Mouse (Mus musculus) gastrocnemius, postnatal 10 days (tissue): ENCODE data around the gene Rbm42. TPM values are rescaled to one million over a fixed set of nuclear protein-coding genes. Genes with fewer than 3 reads are reported as not detected.

Experiments used
- total RNA-seq, 2 experiments: library from RNA; stranded (reverse); gene quantifications; 2 replicates each; pipeline ENCODE4 v1.2.3; 2021

The Rbm42 gene
- total RNA-seq, 2 experiments from 2014 or later, result 42.4 to 44.4 TPM

Other genes with a start within 250 kb of the Rbm42 start
- gene Tyrobp, start 236.6 kb downstream of the Rbm42 start, total RNA-seq, result 10 to 100 TPM; 11.9 to 22.2 TPM
- under 1 TPM; 0.66 to 0.72 TPM for gene Hcst, start 230.5 kb downstream of the Rbm42 start, total RNA-seq
- gene Nfkbid, start 228.6 kb downstream of the Rbm42 start, total RNA-seq, result under 1 TPM; 0.14 to 0.45 TPM
- gene Aplp1, start 204.8 kb downstream of the Rbm42 start, total RNA-seq, result 1 to 10 TPM; 3.3 to 4.4 TPM
- not detected for gene Kirrel2, start 192.6 kb downstream of the Rbm42 start, total RNA-seq
- not detected for gene Nphs1, start 192.0 kb downstream of the Rbm42 start, total RNA-seq
- not detected for gene Prodh2, start 156.7 kb downstream of the Rbm42 start, total RNA-seq
- gene Arhgap33, start 115.3 kb downstream of the Rbm42 start, total RNA-seq, result 1 to 10 TPM; 3.2 to 4.8 TPM
- 100 to 1,000 TPM; 304 to 323 TPM for gene Hspb6, start 98.1 kb downstream of the Rbm42 start, total RNA-seq
- gene Proser3, start 98.0 kb downstream of the Rbm42 start, total RNA-seq, result 1 to 10 TPM; 3.8 to 6.2 TPM
- gene Lin37, start 90.5 kb downstream of the Rbm42 start, total RNA-seq, result 10 to 100 TPM; 11.0 to 16.3 TPM
- gene U2af1l4, start 87.0 kb downstream of the Rbm42 start, total RNA-seq, result 10 to 100 TPM; 56.3 to 57.5 TPM
- 1 to 10 TPM; 1.5 to 2.3 TPM for gene Gm49396, start 87.0 kb downstream of the Rbm42 start, total RNA-seq
- gene Psenen, start 86.7 kb downstream of the Rbm42 start, total RNA-seq, result 100 to 1,000 TPM in 1 of 2 experiments, 10 to 100 TPM in 1; 93.7 to 104 TPM
- gene Igflr1, start 84.9 kb downstream of the Rbm42 start, total RNA-seq, result 1 to 10 TPM; 1.4 to 2.3 TPM
- 10 to 100 TPM; 21.4 to 26.8 TPM for gene Kmt2b, start 61.6 kb downstream of the Rbm42 start, total RNA-seq
- not detected for gene Zbtb32, start 51.4 kb downstream of the Rbm42 start, total RNA-seq
- gene Upk1a, start 37.5 kb downstream of the Rbm42 start, total RNA-seq, result under 1 TPM; 0.16 to 0.29 TPM
- gene Cox6b1, start 24.2 kb downstream of the Rbm42 start, total RNA-seq, result 1,000 to 10,000 TPM; 1,178 to 1,379 TPM
- gene Etv2, start 14.5 kb downstream of the Rbm42 start, total RNA-seq, result not detected
- gene Haus5, start 14.7 kb upstream of the Rbm42 start, total RNA-seq, result 1 to 10 TPM; 3.7 to 5.7 TPM
- gene Pmis2, start 21.3 kb upstream of the Rbm42 start, total RNA-seq, result 1 to 10 TPM; 1.3 to 1.5 TPM
- gene 2200002J24Rik, start 48.6 kb upstream of the Rbm42 start, total RNA-seq, result not detected
- gene Atp4a, start 61.9 kb upstream of the Rbm42 start, total RNA-seq, result not detected
- gene Tmem147, start 79.2 kb upstream of the Rbm42 start, total RNA-seq, result 100 to 1,000 TPM; 166 to 178 TPM
- gene Gapdhs, start 93.4 kb upstream of the Rbm42 start, total RNA-seq, result not detected
- 1 to 10 TPM; 3.5 to 5.8 TPM for gene Sbsn, start 101.2 kb upstream of the Rbm42 start, total RNA-seq
- under 1 TPM in 1 of 2 experiments, not detected in 1; 0.33 TPM for gene Dmkn, start 113.4 kb upstream of the Rbm42 start, total RNA-seq
- 1 to 10 TPM; 3.4 to 6.0 TPM for gene Krtdap, start 137.6 kb upstream of the Rbm42 start, total RNA-seq
- 1 to 10 TPM in 1 of 2 experiments, under 1 TPM in 1; 0.56 to 1.2 TPM for gene Ffar2, start 173.5 kb upstream of the Rbm42 start, total RNA-seq
- not detected for gene Ffar3, start 205.9 kb upstream of the Rbm42 start, total RNA-seq
- not detected for gene Ffar1, start 211.2 kb upstream of the Rbm42 start, total RNA-seq
- gene Cd22, start 230.0 kb upstream of the Rbm42 start, total RNA-seq, result 1 to 10 TPM in 1 of 2 experiments, not detected in 1; 2.3 TPM